Mouse (Mus musculus) splenic B cell, adult 2 months (primary cell): Measurements from ENCODE around the gene Mtfr2.

Source experiments
- DNase-seq: peaks from one replicate; pipeline ENCODE4 v3.0.0-alpha.2; 2011; ENCODE audit warnings: low read depth, low spot score
- H3K27me3 ChIP-seq: 2 replicates; pipeline ENCODE4 v1.6.1; 2012; ENCODE audit warnings: mild to moderate bottlenecking, low read length, moderate library complexity, mixed read lengths; ENCODE audit not compliant: control insufficient read depth, poor library complexity, insufficient read depth, severe bottlenecking
- H3K36me3 ChIP-seq: 2 replicates; pipeline ENCODE4 v1.6.1; 2012; ENCODE audit warnings: mild to moderate bottlenecking, low read length, moderate library complexity, mixed read lengths; ENCODE audit not compliant: control insufficient read depth, poor library complexity, insufficient read depth, severe bottlenecking

Gene Mtfr2

DNA sequence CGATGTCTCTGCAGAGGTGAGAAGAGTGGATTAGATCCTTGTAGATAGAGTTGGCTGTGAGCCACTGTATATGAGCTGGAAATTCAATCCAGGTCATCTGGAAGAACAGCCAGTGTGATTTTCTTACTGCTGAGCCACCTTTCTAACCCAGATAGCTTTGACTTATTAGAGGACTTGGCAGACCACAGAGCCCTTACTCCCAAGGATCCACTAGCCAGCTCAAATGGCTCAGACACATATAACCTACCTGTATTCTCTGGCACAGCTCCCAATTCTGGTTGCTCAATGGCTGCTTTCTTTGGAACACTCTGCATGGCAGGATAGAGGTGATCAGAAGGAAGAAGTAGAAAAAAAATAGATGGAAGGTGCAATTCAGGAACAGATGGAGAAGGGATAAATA, 1.8 kb upstream of the Mtfr2 start:
- H3K36me3 ChIP-seq, result no peaks in the 10 kb centered on the region; the same call in none of the 2 replicates
- no peaks in the 10 kb centered on the region for H3K27me3 ChIP-seq
- DNase-seq, result no peak

DNA sequence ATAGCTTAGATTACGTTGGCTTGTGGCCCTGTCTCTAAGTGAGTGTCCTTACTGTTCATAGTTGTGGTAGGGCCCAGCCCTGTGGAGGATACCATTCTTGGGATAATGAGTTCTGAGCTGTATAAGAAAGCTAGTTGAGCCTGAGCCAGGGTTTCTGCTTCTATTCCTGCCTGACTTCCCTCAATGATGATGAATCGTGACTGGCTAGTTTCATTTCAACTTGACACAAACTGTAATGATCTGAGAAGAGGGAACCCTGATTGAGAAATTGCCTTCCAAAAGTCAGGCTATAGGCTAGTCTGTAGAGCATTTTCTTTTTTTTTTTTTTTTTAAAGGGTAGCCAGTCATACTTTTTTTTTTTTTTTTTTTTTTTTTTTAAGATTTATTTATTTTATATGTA, 1.3 kb downstream of the Mtfr2 start:
- H3K36me3 ChIP-seq, result no peaks in the 10 kb centered on the region
- no peaks in the 10 kb centered on the region for H3K27me3 ChIP-seq
- no peak for DNase-seq

DNA sequence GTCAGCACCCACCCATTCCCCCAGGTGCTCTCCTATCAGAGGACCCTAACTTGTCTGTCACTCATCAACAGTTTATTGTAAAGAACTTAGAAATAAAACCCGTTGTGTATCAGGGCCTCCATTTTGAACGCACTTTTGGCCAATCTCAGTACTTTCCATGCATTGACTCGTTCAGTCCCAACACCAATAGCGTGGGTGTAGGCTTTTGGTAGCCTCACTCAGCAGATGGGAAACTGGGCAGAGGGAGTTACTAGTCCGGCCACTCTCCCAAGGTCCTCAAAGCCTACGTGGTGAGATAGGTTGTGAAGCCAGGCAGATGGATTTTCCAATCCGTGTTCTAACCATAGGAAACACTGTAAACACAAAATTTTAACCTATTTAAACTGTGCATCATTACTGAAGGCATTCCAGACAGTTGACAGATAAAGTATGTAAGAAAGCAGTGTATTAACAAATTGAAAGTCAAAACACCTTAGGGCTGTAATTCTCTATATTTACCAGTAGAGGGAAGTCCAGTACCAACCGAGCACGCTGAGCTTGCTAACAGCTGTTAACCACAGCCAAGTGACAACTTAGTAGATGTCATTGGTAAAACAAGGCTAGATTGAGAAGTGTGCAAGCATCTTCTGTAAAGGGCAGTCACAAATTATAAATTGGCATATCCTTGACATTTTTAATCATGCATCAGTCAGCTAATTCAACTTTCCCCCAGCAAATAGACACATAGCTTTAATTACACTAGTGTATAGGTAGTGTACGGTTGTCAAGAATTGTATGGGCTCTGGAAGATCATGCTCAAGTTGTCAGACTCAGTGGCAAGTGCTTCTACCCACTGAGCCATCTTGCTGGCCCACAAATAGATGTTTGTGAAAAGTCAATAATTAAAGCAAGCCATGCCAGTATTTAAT, 14.2 kb downstream of the Mtfr2 start:
- peak; percentile 67 for DNase-seq
- Histone ChIP-seq H3K36me3 (no peaks in the 10 kb centered on the region), H3K27me3 (no peaks in the 10 kb centered on the region)

DNA sequence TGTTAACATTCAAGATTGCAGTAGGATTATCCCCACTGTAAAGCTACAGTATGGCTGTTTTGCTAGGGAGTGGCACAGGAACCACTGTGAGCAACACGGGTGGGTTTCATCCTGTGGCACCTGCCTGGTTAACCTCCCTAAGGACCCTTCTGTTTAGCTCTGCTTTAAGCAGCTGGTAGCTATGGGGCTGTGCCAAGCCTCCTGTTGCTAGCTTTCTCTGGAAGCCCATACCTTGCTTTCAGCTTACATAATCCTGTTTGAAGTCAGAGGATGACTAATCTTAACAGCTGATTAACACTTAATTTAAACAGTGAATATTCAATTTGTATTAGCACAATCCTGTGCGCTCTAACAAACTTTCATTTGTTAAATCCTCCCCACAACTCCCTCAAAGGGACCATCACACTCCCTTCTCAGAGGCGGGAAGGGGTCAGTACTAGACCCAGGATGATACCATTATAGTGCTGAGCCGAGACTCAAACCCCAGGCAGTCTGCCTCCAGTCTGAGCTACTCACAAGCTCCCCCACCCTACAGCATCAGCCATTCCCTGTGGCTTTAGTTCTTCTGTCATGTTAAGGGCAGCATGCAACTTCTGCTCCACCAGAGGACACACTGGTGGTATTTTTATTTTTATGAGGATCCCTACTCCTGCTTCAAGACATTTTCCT, 15.0 kb downstream of the Mtfr2 start:
- Histone ChIP-seq H3K27me3 (no peaks in the 10 kb centered on the region), H3K36me3 (no peaks in the 10 kb centered on the region)
- no peak for DNase-seq

DNA sequence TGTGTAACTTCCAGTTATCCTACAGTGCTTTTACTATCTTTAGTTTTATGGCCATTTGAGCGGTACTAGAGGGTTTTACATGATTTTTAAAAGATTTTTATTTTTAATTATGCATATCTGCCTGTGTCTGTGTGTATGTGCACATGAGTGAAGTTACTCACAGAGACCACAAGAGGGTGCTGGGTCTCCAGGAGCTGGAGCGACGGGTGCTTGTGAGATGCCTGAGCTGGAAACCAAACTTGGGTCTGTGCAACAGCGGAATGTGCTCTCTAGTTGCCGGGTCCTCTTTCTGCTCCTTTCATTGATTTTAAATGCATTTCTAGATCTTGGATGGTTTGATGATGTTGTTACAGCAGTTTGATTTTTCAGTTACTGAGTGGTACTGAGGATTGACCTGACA, 24.5 kb downstream of the Mtfr2 start:
- no peaks in the 10 kb centered on the region for H3K27me3 ChIP-seq
- DNase-seq, result no peak
- no peaks in the 10 kb centered on the region for H3K36me3 ChIP-seq

DNA sequence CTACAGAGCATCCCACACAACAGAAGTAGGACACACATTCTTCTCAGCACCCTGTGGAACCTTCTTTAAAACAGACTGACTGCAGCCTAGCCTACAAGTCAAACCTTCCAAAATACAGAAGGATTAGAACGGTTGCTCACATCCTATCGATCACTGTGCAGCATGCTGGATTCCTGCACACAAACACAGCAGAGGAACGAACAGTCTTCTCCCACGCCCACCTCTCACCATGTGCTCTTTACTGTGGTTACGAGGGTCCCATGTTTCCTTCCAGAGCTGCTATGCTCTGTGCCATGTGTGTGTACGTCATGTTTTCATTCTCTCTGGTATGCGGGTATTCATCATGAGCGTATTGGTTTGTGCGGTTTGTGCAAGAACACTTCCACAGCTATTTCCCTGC, 30.1 kb downstream of the Mtfr2 start:
- Histone ChIP-seq H3K36me3 (no peaks in the 10 kb centered on the region), H3K27me3 (no peaks in the 10 kb centered on the region)
- DNase-seq, result no peak

GRCm38 (mm10) chr10:20379071-20379735, 31.6 kb downstream of the Mtfr2 start:
- DNase-seq, result no peak
- H3K27me3 ChIP-seq, result no peaks in the 10 kb centered on the region
- H3K36me3 ChIP-seq, result no peaks in the 10 kb centered on the region

GRCm38 (mm10) chr10:20380798-20381197, 33.2 kb downstream of the Mtfr2 start:
- H3K36me3 ChIP-seq, result no peaks in the 10 kb centered on the region
- no peak for DNase-seq

DNA sequence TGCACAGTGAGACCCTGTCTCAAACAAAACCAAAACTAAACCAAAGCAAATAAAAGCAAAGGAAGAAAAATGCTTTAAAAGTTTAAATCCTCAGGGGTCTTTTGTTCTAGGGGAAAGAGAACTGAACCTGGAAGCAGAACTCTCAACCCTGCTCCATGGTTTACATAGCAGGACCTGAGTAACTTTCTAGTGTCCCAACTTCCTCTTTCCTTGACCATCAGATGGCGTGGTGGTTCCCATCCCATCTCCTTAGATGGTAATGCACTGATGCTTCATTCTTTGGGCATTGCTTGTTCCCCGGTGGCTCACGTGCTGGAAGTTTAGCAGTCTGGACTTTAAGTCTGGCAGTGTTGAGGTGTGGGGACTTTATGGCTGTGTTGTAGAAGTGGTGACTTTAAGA, 33.8 kb downstream of the Mtfr2 start:
- no peaks in the 10 kb centered on the region for H3K36me3 ChIP-seq
- no peak for DNase-seq
- no peaks in the 10 kb centered on the region for H3K27me3 ChIP-seq

More at GRCm38 (mm10) chr10:20380798-20381197, 33.2 kb downstream of the Mtfr2 start:
- H3K27me3 ChIP-seq, result no peaks in the 10 kb centered on the region

GRCm38 (mm10) chr10:20382807-20383419, 35.3 kb downstream of the Mtfr2 start:
- no peaks in the 10 kb centered on the region for H3K36me3 ChIP-seq
- H3K27me3 ChIP-seq, result no peaks in the 10 kb centered on the region
- no peak for DNase-seq

GRCm38 (mm10) chr10:20390568-20390967, 43.0 kb downstream of the Mtfr2 start:
- H3K27me3 ChIP-seq, result no peaks in the 10 kb centered on the region
- no peak for DNase-seq
- H3K36me3 ChIP-seq, result no peaks in the 10 kb centered on the region

DNA sequence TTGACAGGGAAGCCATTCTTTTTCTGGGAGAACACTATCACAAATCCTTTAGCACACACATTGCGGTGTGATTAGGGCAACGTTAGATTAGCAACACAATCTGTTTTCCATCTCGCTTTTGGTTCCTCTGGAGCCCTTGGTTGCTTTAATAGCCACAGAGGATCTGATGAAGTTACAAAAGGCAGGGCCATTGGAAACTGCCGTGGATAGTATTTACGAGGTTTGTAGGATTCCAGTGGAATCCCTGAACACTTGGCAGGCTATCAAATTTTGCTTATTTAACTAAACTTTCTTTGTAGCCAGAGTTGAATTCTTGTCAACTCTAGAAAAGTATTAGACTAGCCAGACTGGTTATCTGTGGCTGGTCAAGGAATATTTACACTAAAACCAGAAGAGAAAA, 47.2 kb downstream of the Mtfr2 start:
- no peak for DNase-seq
- Histone ChIP-seq H3K36me3 (no peaks in the 10 kb centered on the region), H3K27me3 (no peaks in the 10 kb centered on the region)

- H3K27me3 ChIP-seq, result no peaks in the 10 kb centered on the region
- H3K36me3 ChIP-seq, result no peaks in the 10 kb centered on the region
- peak; percentile 69 for DNase-seq
These were observed 48.2 kb downstream of the Mtfr2 start for GRCm38 (mm10) chr10:20395778-20396177.

DNA sequence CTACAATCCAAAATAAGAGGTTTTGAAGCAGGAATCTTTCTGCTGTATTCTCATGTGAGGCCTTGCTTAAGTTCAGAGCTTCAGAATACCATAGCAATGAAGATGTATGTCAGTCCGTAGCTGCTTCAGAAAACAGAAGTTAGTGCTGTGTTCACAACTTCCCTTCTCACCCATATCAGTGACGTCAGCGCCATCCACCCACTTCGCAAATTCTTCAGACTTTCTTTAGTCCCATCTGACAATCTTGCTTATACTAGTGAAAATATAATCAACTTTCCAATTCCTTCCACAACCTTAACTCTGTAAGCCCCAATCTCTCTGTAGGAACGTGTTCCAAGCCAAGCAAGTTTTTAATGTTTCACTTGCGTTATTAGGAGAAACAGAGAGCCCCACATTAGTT, 50.7 kb downstream of the Mtfr2 start:
- peak; percentile 73 for DNase-seq
- H3K27me3 ChIP-seq, result no peaks in the 10 kb centered on the region

More for the DNA sequence above, 50.7 kb downstream of the Mtfr2 start:
- H3K36me3 ChIP-seq, result no peaks in the 10 kb centered on the region
